Mouse (Mus musculus) left cerebral cortex, adult 6 months (tissue): ENCODE results near the gene Pcdh15. TPM values are rescaled to one million over a fixed set of nuclear protein-coding genes. Genes with fewer than 3 reads are reported as not detected.

Experiments used
- long read RNA-seq, 2 experiments: library from polyadenylated mRNA; unstranded; transcript quantifications; one replicate each; pipeline ENCODE4 v2.0.0; 2019 to 2020
- polyA plus RNA-seq: library from polyadenylated mRNA; unstranded; fragments of <200 nt; fragmentation: Nextera tagmentation; gene quantifications from 2 replicates; pipeline ENCODE4 v1.2.3, GENCODE M21; 2021

Pcdh15 gene
- polyA plus RNA-seq, result 1.3 and 1.6 TPM in 2 replicates
- long read RNA-seq, experiment 1, partial matches to known transcripts, result 1 of 10 reads
- long read RNA-seq, experiment 1, other reads (novel, unspliced or antisense), result 9 of 10 reads
- long read RNA-seq, experiment 2, partial matches to known transcripts, result 1 of 4 reads
- long read RNA-seq, experiment 2, other reads (novel, unspliced or antisense), result 3 of 4 reads

DNA sequence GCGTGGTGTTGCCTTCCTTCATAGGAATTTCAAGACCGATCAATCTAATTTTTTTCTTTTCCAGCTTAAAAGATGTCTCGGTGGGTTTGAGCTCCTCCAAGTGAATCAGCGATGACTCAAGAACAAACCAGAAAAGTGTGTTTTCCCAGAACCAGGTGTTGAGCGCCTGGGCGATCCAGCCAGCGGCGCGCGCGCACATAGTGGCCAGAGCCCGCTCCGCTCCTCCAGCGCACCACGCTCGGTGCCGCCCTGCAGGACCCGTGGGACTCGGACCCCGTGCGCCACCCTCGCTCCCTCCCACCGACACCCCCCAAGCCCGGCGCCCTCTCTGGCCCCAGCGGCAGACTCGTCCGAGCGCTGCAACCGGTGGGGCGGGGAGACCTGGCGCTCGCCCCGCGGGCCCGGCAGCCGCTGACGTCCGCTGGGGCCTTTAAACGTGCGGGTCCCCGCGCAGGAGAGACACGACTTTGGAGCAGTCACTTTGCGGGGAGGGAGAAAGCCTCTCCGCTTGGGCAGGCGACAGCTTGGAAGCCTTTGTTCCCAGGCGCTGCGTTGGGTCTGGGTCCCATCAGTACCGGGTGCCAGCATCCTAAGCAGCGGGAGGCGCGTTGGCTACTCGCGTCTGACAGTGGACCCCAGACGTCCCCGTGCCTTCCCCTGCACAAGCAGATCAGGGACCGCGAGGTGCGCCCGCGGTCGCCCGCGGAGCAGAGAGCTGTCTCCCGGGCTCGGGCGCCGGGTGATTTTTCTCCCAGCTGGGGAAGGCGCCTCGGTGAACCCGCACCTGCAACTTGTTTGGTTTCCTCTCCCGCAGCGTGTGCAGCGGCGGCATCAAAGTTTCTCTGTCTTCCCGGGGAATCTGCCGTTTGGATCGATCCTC, at the start of gene Pcdh15:
Pcdh15 (plus strand) TSS at position 377 of the 880 bp plus-strand sequence.

